Mouse (Mus musculus) hindbrain, embryonic 10.5 days (tissue): ENCODE data around the gene Ick. TPM values are rescaled to one million over a fixed set of nuclear protein-coding genes. Genes with fewer than 3 reads are reported as not detected.
"Not testable (repeated sequence)": the region's sequence is repeated elsewhere in the genome, so short reads cannot be mapped to it uniquely, and the experiment has no call there.

Experiments used
- DNase-seq: peaks from one replicate; pipeline ENCODE4 v3.0.0-alpha.2; 2017; ENCODE audit warnings: low spot score
- H3K27ac ChIP-seq: fragments of 300-500 bp; sonication (generic); 2 replicates; pipeline ENCODE4 v1.5.1; 2016; ENCODE audit warnings: mild to moderate bottlenecking, moderate library complexity
- H3K27me3 ChIP-seq: fragments of 300-500 bp; sonication (generic); 2 replicates; pipeline ENCODE4 v1.6.1; 2016; ENCODE audit warnings: mild to moderate bottlenecking; ENCODE audit not compliant: poor library complexity, insufficient read depth, severe bottlenecking
- H3K36me3 ChIP-seq: fragments of 300-500 bp; sonication (generic); 2 replicates; pipeline ENCODE4 v1.6.1; 2016; ENCODE audit warnings: mild to moderate bottlenecking, moderate library complexity
- H3K4me1 ChIP-seq: fragments of 300-500 bp; sonication (generic); replicated peaks from 2 replicates; pipeline ENCODE4 v1.6.1; 2016; ENCODE audit warnings: mild to moderate bottlenecking
- H3K4me3 ChIP-seq: fragments of 300-500 bp; sonication (generic); 2 replicates; pipeline ENCODE4 v1.5.1; 2016; ENCODE audit warnings: mild to moderate bottlenecking, moderate library complexity
- H3K9me3 ChIP-seq: fragments of 300-500 bp; sonication (generic); 2 replicates; pipeline ENCODE4 v1.6.1; 2016; ENCODE audit warnings: mild to moderate bottlenecking, moderate library complexity
- WGBS: fragments of 180-500 bp; shearing (Covaris S2); methylation state at CpG from one replicate; pipeline ENCODE4 v1.1.7; 2016; 5-methylcytosine and 5-hydroxymethylcytosine counted together
- polyA plus RNA-seq: library from polyadenylated mRNA; unstranded; fragments of >200 nt; fragmentation: Nextera tagmentation; extraction: Ambion mirVana; gene quantifications from 2 replicates; pipeline ENCODE4 v1.2.1, GENCODE M21; 2016

Gene Ick
- polyA plus RNA-seq, 1 experiment from 2014 or later: 39.1 TPM

DNA sequence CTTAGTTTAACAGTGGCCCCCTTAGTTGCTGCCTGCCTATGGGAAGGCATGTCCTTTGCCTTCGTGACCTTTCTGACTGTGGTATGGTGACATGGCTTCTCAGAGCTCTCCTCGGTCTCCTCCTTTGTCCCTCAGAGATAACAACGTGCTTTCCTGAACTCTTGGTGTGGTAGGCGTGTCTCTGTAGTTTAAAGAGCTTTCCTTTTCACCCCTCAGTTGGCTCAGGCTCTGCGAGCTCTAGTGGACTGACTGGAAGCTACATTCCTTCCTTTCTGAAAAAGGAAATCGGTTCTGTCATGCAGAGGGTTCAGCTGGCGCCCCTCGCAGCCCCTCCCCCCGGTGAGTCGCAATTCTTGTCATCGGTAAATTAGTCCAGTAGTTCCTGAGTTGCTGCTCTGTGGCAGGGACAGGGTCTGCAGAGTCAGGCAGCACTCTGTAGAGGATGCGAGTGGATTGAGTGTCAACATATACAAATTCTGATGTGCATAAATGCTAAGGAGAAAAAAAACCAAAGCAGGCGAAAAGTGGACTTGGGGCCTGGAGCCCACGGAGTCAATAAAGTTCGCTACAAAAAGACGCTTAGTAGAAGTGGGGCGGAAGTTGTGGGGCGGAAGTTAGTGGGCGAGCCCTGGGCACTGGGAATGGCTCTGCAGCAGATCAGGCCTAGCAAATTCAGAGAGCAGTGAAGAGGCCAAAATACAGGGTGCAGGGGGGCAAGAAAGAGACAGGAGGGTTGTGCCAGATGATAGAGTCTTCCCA is 57.9 kb downstream of the Ick start:
- no peak overlapping the region for H3K4me3 ChIP-seq
- no peaks in the 10 kb centered on the region for H3K27me3 ChIP-seq
- H3K27ac ChIP-seq: no peak overlapping the region
- 84% methylated on average over 19 of the region's 19 CpGs for WGBS
- H3K9me3 ChIP-seq: no peaks in the 10 kb centered on the region
- peaks cover 86% of the 10 kb centered on the region for H3K36me3 ChIP-seq
- no peaks in the 10 kb centered on the region for H3K4me1 ChIP-seq
- DNase-seq: no peak

GRCm38 (mm10) chr9:78167453-78167969 is 58.5 kb downstream of the Ick start:
- no peak for DNase-seq
- Histone ChIP-seq H3K4me3 (no peak overlapping the region), H3K27me3 (no peaks in the 10 kb centered on the region), H3K4me1 (no peaks in the 10 kb centered on the region), H3K36me3 (peaks cover 79% of the 10 kb centered on the region), H3K9me3 (no peaks in the 10 kb centered on the region), H3K27ac (no peak overlapping the region)
- 85% methylated on average over 19 of the region's 19 CpGs for WGBS

GRCm38 (mm10) chr9:78168864-78169263 is 59.9 kb downstream of the Ick start:
- no peak overlapping the region for H3K4me3 ChIP-seq
- 93% methylated on average over 6 of the region's 6 CpGs for WGBS

GRCm38 (mm10) chr9:78174016-78174415 is 65.0 kb downstream of the Ick start:
- Histone ChIP-seq H3K4me1 (peaks cover 9% of the 10 kb centered on the region), H3K4me3 (no peak overlapping the region), H3K9me3 (no peaks in the 10 kb centered on the region), H3K36me3 (peaks cover 18% of the 10 kb centered on the region), H3K27ac (no peak overlapping the region), H3K27me3 (no peaks in the 10 kb centered on the region)
- no peak for DNase-seq
- WGBS: 61% methylated on average over 1 of the region's 1 CpGs

More at GRCm38 (mm10) chr9:78168864-78169263, 59.9 kb downstream of the Ick start:
- peaks cover 70% of the 10 kb centered on the region for H3K36me3 ChIP-seq
- H3K27me3 ChIP-seq: no peaks in the 10 kb centered on the region
- H3K9me3 ChIP-seq: no peaks in the 10 kb centered on the region
- DNase-seq: no peak
- no peak overlapping the region for H3K27ac ChIP-seq
- no peaks in the 10 kb centered on the region for H3K4me1 ChIP-seq

DNA sequence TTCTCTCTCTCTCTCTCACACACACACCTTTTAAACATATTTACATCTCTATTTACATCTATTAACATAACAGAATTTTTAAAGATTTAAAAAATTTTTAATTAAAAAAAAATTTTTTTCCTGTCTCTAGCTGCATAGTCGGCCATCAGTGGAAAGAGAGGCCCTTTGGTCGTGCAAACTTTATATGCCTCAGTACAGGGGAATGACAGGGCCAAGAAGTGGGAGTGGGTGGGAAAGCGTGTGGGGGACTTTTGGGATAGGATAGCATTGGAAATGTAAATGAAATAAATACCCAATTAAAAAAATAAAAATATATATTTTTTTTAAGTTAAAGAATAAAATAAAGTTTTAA is 65.9 kb downstream of the Ick start:
- H3K9me3 ChIP-seq, H3K4me1 ChIP-seq, H3K27ac ChIP-seq, H3K4me3 ChIP-seq, DNase-seq, H3K27me3 ChIP-seq, H3K36me3 ChIP-seq: not testable (repeated sequence)
- WGBS: 50% methylated on average over 3 of the region's 3 CpGs

DNA sequence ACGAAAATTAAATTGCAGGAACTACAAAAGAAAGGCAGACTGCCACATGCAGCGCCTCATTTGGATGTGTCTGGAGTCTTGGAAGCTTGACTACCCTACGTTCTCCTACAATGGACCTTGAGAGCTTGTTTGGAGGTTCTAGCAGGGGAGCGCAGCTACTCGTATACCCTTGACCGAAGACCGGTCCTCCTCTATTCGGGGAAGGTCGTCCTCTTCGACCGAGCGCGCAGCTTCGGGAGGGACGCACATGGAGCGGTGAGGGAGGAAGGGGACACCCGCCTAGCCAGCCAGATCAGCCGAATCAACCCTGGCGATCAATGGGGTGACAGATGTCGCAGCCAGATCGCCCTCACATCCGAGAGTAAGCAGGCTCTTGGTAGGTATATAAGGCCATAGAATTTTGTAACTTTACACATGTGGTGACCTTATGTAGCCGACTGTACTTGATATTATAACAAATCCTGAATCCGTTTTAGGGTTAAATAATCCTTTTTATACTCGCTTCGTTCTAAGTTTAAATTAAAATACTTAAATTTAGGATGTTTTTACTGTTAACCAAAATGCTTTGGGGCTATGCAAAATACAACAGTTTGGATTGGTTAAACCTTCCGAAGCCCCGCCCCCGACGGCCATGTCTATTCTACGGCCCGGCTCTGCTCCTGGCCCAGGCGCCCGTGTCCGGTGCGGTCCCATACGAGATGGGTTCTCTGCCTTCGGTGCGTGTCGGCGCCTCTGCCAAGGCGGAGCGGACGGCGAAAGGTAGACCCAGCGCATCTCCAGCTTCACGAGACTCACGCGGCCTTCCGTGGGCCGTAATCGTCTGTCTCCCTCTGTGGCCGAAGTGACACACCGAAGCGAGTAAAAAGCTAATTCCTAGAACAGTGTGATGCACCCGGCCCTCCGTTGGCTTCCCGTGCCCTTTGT is 66.5 kb downstream of the Ick start:
- no peaks in the 10 kb centered on the region for H3K27me3 ChIP-seq
- peak; percentile 94 for DNase-seq
- peak overlapping the region; percentile 73 for H3K4me3 ChIP-seq
- no peaks in the 10 kb centered on the region for H3K9me3 ChIP-seq
- under 1% methylated on average over 54 of the region's 58 CpGs for WGBS
- peaks cover 3% of the 10 kb centered on the region; the same call in 1 of the 2 replicates for H3K36me3 ChIP-seq
- peaks cover 9% of the 10 kb centered on the region for H3K4me1 ChIP-seq
- peak overlapping the region; percentile 97 for H3K27ac ChIP-seq

DNA sequence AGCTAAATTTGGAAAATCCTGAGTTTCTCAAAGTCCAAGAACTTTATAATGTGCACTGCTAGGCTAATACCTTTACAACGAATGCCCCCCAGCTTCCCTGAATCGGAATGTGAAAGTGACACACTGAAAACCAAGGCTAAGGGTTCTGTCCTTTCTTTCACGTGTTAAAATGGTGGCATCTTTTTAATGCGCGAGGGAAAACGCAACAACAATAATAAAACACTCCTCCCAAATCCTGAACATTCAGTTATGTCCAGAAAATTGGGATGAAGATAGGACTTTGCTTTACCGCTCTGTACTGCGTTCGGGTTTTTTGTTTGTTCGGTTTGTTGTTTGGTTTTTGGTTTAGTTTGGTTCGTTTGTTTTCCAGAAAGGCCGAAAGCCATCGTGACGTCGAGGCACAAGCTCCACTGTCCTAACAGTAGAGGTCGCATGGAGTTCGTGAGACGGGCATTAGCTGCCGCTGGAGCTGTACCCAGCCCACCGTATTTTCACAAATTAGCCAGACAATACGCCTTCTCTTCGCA is 67.3 kb downstream of the Ick start:
- no peaks in the 10 kb centered on the region for H3K9me3 ChIP-seq
- WGBS: 1% methylated on average over 22 of the region's 22 CpGs
- DNase-seq: peak; percentile 80
- H3K27ac ChIP-seq: peak overlapping the region; percentile 97
- no peaks in the 10 kb centered on the region for H3K27me3 ChIP-seq
- H3K4me3 ChIP-seq: peak overlapping the region; percentile 73
- no peaks in the 10 kb centered on the region for H3K36me3 ChIP-seq
- peaks cover 9% of the 10 kb centered on the region for H3K4me1 ChIP-seq

DNA sequence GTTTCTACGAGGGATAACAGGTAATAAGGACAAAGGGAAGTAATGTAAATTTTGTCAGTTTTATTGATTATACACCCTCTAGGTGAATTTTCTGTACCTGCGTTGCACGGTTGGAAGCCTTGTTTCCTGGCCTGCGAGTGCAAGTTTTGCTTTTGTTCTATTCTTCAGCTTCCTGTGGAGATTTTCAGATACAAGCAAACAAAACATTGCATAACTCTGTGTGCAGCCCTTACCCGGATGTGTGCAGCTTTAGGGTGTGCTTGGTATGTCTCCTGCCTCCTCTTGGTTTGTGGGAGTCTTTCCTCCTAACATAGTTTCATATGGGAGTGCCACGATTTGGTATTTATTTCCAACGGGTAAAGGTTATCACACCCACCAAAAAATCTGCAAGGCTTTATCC is 67.8 kb downstream of the Ick start:
- Histone ChIP-seq H3K27me3 (no peaks in the 10 kb centered on the region), H3K4me3 (peak overlapping the region; percentile 73), H3K4me1 (peaks cover 9% of the 10 kb centered on the region), H3K36me3 (no peaks in the 10 kb centered on the region), H3K27ac (peak overlapping the region; percentile 97), H3K9me3 (no peaks in the 10 kb centered on the region)
- 59% methylated on average over 7 of the region's 7 CpGs for WGBS
- DNase-seq: no peak

DNA sequence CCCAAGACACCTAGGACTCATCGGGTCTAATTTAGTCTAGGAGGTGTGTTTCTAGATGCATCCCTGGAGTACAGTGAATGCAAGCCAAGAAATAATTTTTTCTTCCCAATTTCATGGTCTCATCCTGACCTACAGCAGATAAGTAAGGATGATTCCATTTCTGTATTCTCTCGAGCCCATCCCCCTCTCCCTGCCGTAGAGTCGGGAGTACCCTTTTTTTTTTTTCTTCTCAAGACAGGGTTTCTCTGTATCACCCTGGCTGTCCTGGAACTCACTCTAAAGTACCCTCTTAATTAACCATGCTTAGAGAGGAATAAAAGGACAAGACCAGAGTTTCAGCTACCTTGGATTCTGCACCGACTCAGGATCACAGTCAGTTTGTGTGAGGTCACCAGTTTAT is 69.2 kb downstream of the Ick start:
- H3K27ac ChIP-seq: no peak overlapping the region
- no peaks in the 10 kb centered on the region for H3K27me3 ChIP-seq
- H3K9me3 ChIP-seq: no peaks in the 10 kb centered on the region
- WGBS: 86% methylated on average over 5 of the region's 5 CpGs
- no peaks in the 10 kb centered on the region for H3K36me3 ChIP-seq
- no peak for DNase-seq
- peaks cover 9% of the 10 kb centered on the region for H3K4me1 ChIP-seq
- no peak overlapping the region for H3K4me3 ChIP-seq

DNA sequence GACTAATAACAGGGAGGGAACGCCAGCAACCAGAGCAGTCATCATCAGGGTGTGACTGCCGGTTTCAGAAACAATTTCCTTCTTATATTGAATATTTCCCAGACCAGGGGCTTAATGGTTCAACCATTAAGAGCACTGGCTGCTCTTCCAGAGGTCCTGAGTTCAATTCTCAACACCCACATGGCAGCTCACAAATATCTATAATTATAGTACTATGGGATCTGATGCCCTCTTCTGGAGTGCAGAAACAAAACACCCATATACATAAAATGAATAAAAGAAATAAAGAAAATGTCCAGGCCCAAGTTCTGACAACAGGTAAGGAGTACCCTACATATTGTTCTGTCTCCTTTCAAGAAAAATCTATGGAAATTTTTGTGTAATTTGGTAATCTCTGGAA is 70.1 kb downstream of the Ick start:
- no peaks in the 10 kb centered on the region for H3K27me3 ChIP-seq
- no peak overlapping the region for H3K27ac ChIP-seq
- H3K36me3 ChIP-seq: no peaks in the 10 kb centered on the region
- H3K4me3 ChIP-seq: no peak overlapping the region
- DNase-seq: no peak
- H3K9me3 ChIP-seq: no peaks in the 10 kb centered on the region
- 91% methylated on average over 2 of the region's 2 CpGs for WGBS
- peaks cover 9% of the 10 kb centered on the region for H3K4me1 ChIP-seq

GRCm38 (mm10) chr9:78182474-78182873 is 73.5 kb downstream of the Ick start, which contains the start of gene Gsta4:
Gene Gsta4 (plus strand): TSS chr9:78182774.
- not testable (repeated sequence) for H3K27ac ChIP-seq, H3K27me3 ChIP-seq, DNase-seq, H3K4me1 ChIP-seq, H3K36me3 ChIP-seq, H3K4me3 ChIP-seq, H3K9me3 ChIP-seq
- WGBS: 92% methylated on average over 5 of the region's 7 CpGs

DNA sequence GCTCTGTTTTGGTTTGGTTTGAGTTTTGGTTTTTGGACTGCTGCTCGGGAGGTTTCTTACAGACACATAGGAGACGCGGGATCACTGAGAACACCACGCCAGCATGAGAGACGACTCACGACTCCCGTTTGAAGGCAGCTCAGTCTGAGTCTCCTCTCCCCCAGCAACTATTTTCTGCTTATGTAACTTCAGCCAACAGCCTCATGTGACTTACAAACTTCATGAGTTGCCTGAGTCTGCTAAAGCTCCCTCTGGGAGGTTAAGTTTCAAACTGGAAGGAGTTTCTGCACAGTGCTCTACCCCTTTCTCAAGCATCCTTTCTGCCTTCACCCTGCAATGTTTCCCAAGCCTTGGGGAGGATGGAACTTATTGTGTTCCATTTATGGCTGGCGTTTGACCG is 76.7 kb downstream of the Ick start:
- H3K36me3 ChIP-seq: no peaks in the 10 kb centered on the region
- H3K27ac ChIP-seq: no peak overlapping the region
- peaks cover 10% of the 10 kb centered on the region for H3K4me1 ChIP-seq
- DNase-seq: no peak
- peaks cover 10% of the 10 kb centered on the region for H3K27me3 ChIP-seq
- H3K9me3 ChIP-seq: no peaks in the 10 kb centered on the region
- H3K4me3 ChIP-seq: no peak overlapping the region
- WGBS: 88% methylated on average over 9 of the region's 9 CpGs

DNA sequence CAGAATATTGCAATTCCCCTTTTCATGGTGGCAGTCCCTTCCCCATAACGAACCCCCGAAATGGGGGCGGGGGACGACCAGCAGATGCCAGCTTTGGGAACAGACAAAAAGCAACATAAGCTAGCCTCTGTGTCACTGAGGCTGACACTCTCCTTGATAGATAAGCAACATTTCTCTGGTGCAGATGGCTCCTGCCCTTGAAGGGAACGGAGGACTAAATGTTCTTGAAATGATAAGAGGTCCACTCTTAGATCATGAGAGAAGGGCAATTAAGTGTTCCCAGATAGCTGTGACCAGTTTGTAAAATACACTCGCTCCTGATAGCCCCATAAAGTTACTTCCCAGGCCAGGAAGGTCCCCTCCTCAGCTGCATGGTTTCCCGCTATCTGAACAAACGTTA is 79.9 kb downstream of the Ick start:
- Histone ChIP-seq H3K36me3 (no peaks in the 10 kb centered on the region), H3K27ac (no peak overlapping the region), H3K9me3 (no peaks in the 10 kb centered on the region), H3K27me3 (peaks cover 10% of the 10 kb centered on the region), H3K4me3 (no peak overlapping the region), H3K4me1 (peaks cover 41% of the 10 kb centered on the region)
- 89% methylated on average over 8 of the region's 8 CpGs for WGBS
- DNase-seq: no peak
